Mouse (Mus musculus) frontal cortex, postnatal 14 days (tissue): ENCODE results near the gene Fgfr2.

ENCODE experiments used
- DNase-seq, 2 experiments: peaks; one replicate each; pipeline ENCODE4 v3.0.0; 2022; ENCODE audit warnings: low spot score in 2 of 2

Fgfr2 gene

GRCm38 (mm10) chr7:130211411-130211810 lies 2911.7 kb downstream of the Fgfr2 start:
- no peak for DNase-seq

- DNase-seq, result no peak
These were observed 2914.5 kb downstream of the Fgfr2 start for GRCm38 (mm10) chr7:130208601-130209000.

- no peak for DNase-seq
These were observed 2917.0 kb downstream of the Fgfr2 start for GRCm38 (mm10) chr7:130206181-130206582.

- DNase-seq, result no peak
These were observed 2918.0 kb downstream of the Fgfr2 start for GRCm38 (mm10) chr7:130205140-130205539.

- no peak for DNase-seq
These were observed 2922.1 kb downstream of the Fgfr2 start for GRCm38 (mm10) chr7:130201020-130201419.

- DNase-seq, result no peak
These were observed 2923.2 kb downstream of the Fgfr2 start for GRCm38 (mm10) chr7:130199951-130200350.

GRCm38 (mm10) chr7:130199317-130199716 lies 2923.8 kb downstream of the Fgfr2 start:
- no peak for DNase-seq

GRCm38 (mm10) chr7:130195081-130195480 lies 2928.1 kb downstream of the Fgfr2 start:
- DNase-seq, result no peak

GRCm38 (mm10) chr7:130190329-130190975 lies 2932.7 kb downstream of the Fgfr2 start:
- DNase-seq, result no peak

- DNase-seq, result no peak
These were observed 2933.2 kb downstream of the Fgfr2 start for GRCm38 (mm10) chr7:130189901-130190300.

- no peak for DNase-seq
These were observed 2935.0 kb downstream of the Fgfr2 start for GRCm38 (mm10) chr7:130188108-130188507.

- DNase-seq, result no peak
These were observed 2938.3 kb downstream of the Fgfr2 start for GRCm38 (mm10) chr7:130184864-130185263.

GRCm38 (mm10) chr7:130183960-130184359 lies 2939.2 kb downstream of the Fgfr2 start:
- no peak for DNase-seq

GRCm38 (mm10) chr7:130182551-130182950 lies 2940.6 kb downstream of the Fgfr2 start:
- DNase-seq, result no peak

- no peak for DNase-seq
These were observed 2944.2 kb downstream of the Fgfr2 start for GRCm38 (mm10) chr7:130178991-130179390.

- DNase-seq, result no peak
These were observed 2946.1 kb downstream of the Fgfr2 start for GRCm38 (mm10) chr7:130177009-130177408.

- peak in 1 of 2 experiments; percentile 8 for DNase-seq
These were observed 2948.6 kb downstream of the Fgfr2 start for GRCm38 (mm10) chr7:130174525-130174924.

- DNase-seq, result no peak
These were observed 2949.2 kb downstream of the Fgfr2 start for GRCm38 (mm10) chr7:130173914-130174313.

- no peak for DNase-seq
These were observed 2953.0 kb downstream of the Fgfr2 start for GRCm38 (mm10) chr7:130170144-130170543.

GRCm38 (mm10) chr7:130168296-130168695 lies 2954.9 kb downstream of the Fgfr2 start:
- DNase-seq, result no peak

GRCm38 (mm10) chr7:130167261-130167660 lies 2955.9 kb downstream of the Fgfr2 start:
- no peak for DNase-seq

GRCm38 (mm10) chr7:130166190-130166589 lies 2957.0 kb downstream of the Fgfr2 start:
- DNase-seq, result no peak

- DNase-seq, result no peak
These were observed 2957.7 kb downstream of the Fgfr2 start for GRCm38 (mm10) chr7:130165408-130165807.

GRCm38 (mm10) chr7:130162718-130163117 lies 2960.4 kb downstream of the Fgfr2 start:
- DNase-seq, result no peak
